Mouse (Mus musculus): Measurements from ENCODE around the gene Tfap2e.

DNA sequence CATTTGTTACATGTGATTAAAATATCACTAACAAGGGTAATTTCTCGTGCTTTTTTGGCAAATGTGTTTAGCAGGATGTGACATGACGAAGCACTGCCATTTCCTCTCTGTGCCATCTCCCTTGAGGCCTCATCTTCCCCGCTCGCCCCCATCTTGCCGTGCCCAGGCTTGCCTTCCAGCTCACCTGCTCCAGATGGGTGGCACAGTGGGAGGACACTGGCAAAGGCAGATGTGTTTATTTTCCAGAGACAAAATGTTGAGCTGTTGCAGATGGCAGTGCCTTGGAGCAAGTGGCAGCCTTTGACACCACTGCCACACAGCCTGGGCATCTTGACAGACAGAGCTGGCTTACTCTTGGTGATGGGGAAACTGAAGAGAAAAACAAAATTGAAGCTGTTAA, 43.0 kb downstream of the Tfap2e start:
- TF ChIP-seq CTCF (IDR thresholded peaks at IDR 0.05; ENCODE audit: extremely low read depth, insufficient read length, insufficient replicate concordance, low read depth, low read length) (no peak), POLR2A (IDR thresholded peaks at IDR 0.05; ENCODE audit: low read depth, low read length) (no peak)

Measured in small intestine, adult 2 months (tissue).